ENCODE assay signal across 19 mouse cellular contexts in genomic region chr1:25831521-25831900, GRCm38 (mm10). TPM values are rescaled to one million over a fixed set of nuclear protein-coding genes. Genes with fewer than 3 reads are reported as not detected.
DNase-seq lines count a peak whose midpoint lies in the region; ATAC-seq lines count a peak whose summit lies in the region.
"Had no signal": no experiment of that assay in that cellular context is flagged by ENCODE, and none has a peak within 500 bp of the region (broad histone marks: within the 10 kb centered on the region; RNA-seq: fewer than 3 reads in every experiment).

No protein-coding gene starts in this region.

- ATAC-seq in forebrain, embryonic 16.5 days: no peak
- ATAC-seq in neural tube, embryonic 15.5 days (ENCODE audit: low FRiP score): no peak
- no peak for ATAC-seq in CD4-positive, CD25-positive, alpha-beta regulatory T cell, adult 4 months
- ATAC-seq in kidney, embryonic 16.5 days (ENCODE audit: low FRiP score, low TSS enrichment): no peak
- no peak for ATAC-seq in megakaryocyte progenitor cell, adult 5-6 weeks (replicated peaks; ENCODE audit: poor library complexity)
- ATAC-seq: activated CD4-positive, CD25-positive, alpha-beta regulatory T cell, adult 4 months had no signal

- H3K9ac ChIP-seq in forebrain, embryonic 16.5 days (replicated peaks; ENCODE audit: low read depth, low read length): no peak overlapping the region
- peak overlapping the region; percentile 74 for H3K9ac ChIP-seq in neural tube, embryonic 15.5 days (replicated peaks)
- H3K9ac ChIP-seq in kidney, embryonic 16.5 days (replicated peaks; ENCODE audit: low read length): no peak overlapping the region
- H3K9ac ChIP-seq: kidney, embryonic 15.5 days; limb, embryonic 15.5 days had no signal

- H3K4me1 ChIP-seq in forebrain, embryonic 16.5 days (replicated peaks; ENCODE audit: control insufficient read depth, insufficient read depth, low read length): peaks cover 13% of the 10 kb centered on the region
- peaks cover 44% of the 10 kb centered on the region for H3K4me1 ChIP-seq in midbrain, embryonic 10.5 days
- H3K4me1 ChIP-seq in neural tube, embryonic 15.5 days: peaks cover 13% of the 10 kb centered on the region
- H3K4me1 ChIP-seq in kidney, embryonic 16.5 days (ENCODE audit: insufficient read depth, low read length): no peaks in the 10 kb centered on the region

- H3K36me3 ChIP-seq in forebrain, embryonic 16.5 days (ENCODE audit: control insufficient read depth, insufficient read depth): no peaks in the 10 kb centered on the region
- no peaks in the 10 kb centered on the region for H3K36me3 ChIP-seq in midbrain, embryonic 10.5 days
- H3K36me3 ChIP-seq in neural tube, embryonic 15.5 days: no peaks in the 10 kb centered on the region
- no peaks in the 10 kb centered on the region for H3K36me3 ChIP-seq in kidney, embryonic 16.5 days (ENCODE audit: insufficient read depth, low read length)
- H3K36me3 ChIP-seq: kidney, embryonic 15.5 days; limb, embryonic 15.5 days had no signal

- H3K9me3 ChIP-seq in forebrain, embryonic 16.5 days (ENCODE audit: control insufficient read depth, low read length): no peaks in the 10 kb centered on the region
- no peaks in the 10 kb centered on the region for H3K9me3 ChIP-seq in midbrain, embryonic 10.5 days (replicated peaks)
- H3K9me3 ChIP-seq in neural tube, embryonic 15.5 days (replicated peaks): no peaks in the 10 kb centered on the region
- H3K9me3 ChIP-seq in kidney, embryonic 16.5 days (ENCODE audit: low read length): no peaks in the 10 kb centered on the region
- H3K9me3 ChIP-seq: kidney, embryonic 15.5 days; limb, embryonic 15.5 days had no signal

- DNase-seq in layer of hippocampus, adult 11-12 months (ENCODE audit: low spot score): peak; percentile 14
- no peak for DNase-seq in layer of hippocampus, adult 9-11 months
- DNase-seq in midbrain, embryonic 10.5 days (ENCODE audit: low spot score): no peak
- DNase-seq: cerebellum, adult 8-10 months; heart, adult 2 months; heart, postnatal 36 days; lung, adult 2 months; thymus, postnatal 14 days had no signal

- no peaks in the 10 kb centered on the region for H3K27me3 ChIP-seq in forebrain, embryonic 16.5 days (replicated peaks; ENCODE audit: control insufficient read depth, insufficient read depth, low read length)
- no peaks in the 10 kb centered on the region for H3K27me3 ChIP-seq in midbrain, embryonic 10.5 days (ENCODE audit: low read depth, poor library complexity, severe bottlenecking)
- H3K27me3 ChIP-seq in neural tube, embryonic 15.5 days (replicated peaks): no peaks in the 10 kb centered on the region
- peaks cover 43% of the 10 kb centered on the region for H3K27me3 ChIP-seq in kidney, embryonic 16.5 days (ENCODE audit: insufficient read depth, low read length)

- peak overlapping the region; percentile 80 for H3K4me3 ChIP-seq in forebrain, embryonic 16.5 days (replicated peaks; ENCODE audit: low read length)
- H3K4me3 ChIP-seq in midbrain, embryonic 10.5 days: peak overlapping the region; percentile 72
- H3K4me3 ChIP-seq in neural tube, embryonic 15.5 days (replicated peaks): peak overlapping the region; percentile 56
- H3K4me3 ChIP-seq in kidney, embryonic 16.5 days (ENCODE audit: low read length): no peak overlapping the region
- H3K4me3 ChIP-seq: heart, adult 2 months; limb, embryonic 15.5 days had no signal

- whole genome bisulfite sequencing in forebrain, embryonic 16.5 days: 4% methylated on average over 2 of the region's 2 CpGs
- WGBS in midbrain, embryonic 10.5 days: 25% methylated on average over 2 of the region's 2 CpGs
- 8% methylated on average over 2 of the region's 2 CpGs for WGBS in neural tube, embryonic 15.5 days
- WGBS in kidney, embryonic 16.5 days: 44% methylated on average over 2 of the region's 2 CpGs

- H3K4me2 ChIP-seq in forebrain, embryonic 16.5 days (ENCODE audit: low read length): peak overlapping the region; percentile 60
- peak overlapping the region; percentile 62 for H3K4me2 ChIP-seq in neural tube, embryonic 15.5 days
- H3K4me2 ChIP-seq in kidney, embryonic 16.5 days (replicated peaks; ENCODE audit: low read depth, low read length): no peak overlapping the region
- H3K4me2 ChIP-seq: limb, embryonic 15.5 days had no signal

- H3K27ac ChIP-seq in forebrain, embryonic 16.5 days (ENCODE audit: low read length): no peak overlapping the region
- peak overlapping the region; percentile 92 for H3K27ac ChIP-seq in midbrain, embryonic 10.5 days (replicated peaks)
- H3K27ac ChIP-seq in neural tube, embryonic 15.5 days (replicated peaks): peak overlapping the region; percentile 91
- H3K27ac ChIP-seq in kidney, embryonic 16.5 days (ENCODE audit: low read length): no peak overlapping the region
- H3K27ac ChIP-seq: heart, adult 2 months; kidney, embryonic 15.5 days; limb, embryonic 15.5 days had no signal

RNA-seq across cellular contexts. Expression of gene Adgrb3, which starts 2.0 kb away (rescaled TPM):
- 49.3 and 61.3 TPM in 2 replicates for polyA plus RNA-seq in forebrain, embryonic 16.5 days (2015; fragmentation: Nextera tagmentation; extraction: Ambion mirVana)
- 3.7 and 7.9 TPM in 2 replicates for polyA plus RNA-seq in midbrain, embryonic 10.5 days (2016; fragmentation: Nextera tagmentation; extraction: Ambion mirVana)
- 40.6 and 49.9 TPM in 2 replicates for polyA plus RNA-seq in neural tube, embryonic 15.5 days (2015; fragmentation: Nextera tagmentation; extraction: Ambion mirVana)
- polyA plus RNA-seq in CD4-positive, CD25-positive, alpha-beta regulatory T cell, adult 4 months (2017; shearing (Covaris generic)): under 1 TPM in 1 of 2 experiments, not detected in 1; 0.34 TPM
- polyA plus RNA-seq in kidney, embryonic 16.5 days (2015; fragmentation: Nextera tagmentation; extraction: Ambion mirVana): 0.45 and 0.53 TPM in 2 replicates
- not detected in 2 replicates for total RNA-seq in megakaryocyte progenitor cell, adult 5-6 weeks (2015)
- not detected in 2 replicates for total RNA-seq in megakaryocyte progenitor cell, adult 5-6 weeks (2017)
- total RNA-seq: heart, adult 2 months; heart, postnatal 36 days; megakaryocyte, adult 5-6 weeks; MEL had no signal
- polyA plus RNA-seq: C2C12; heart, adult 2 months; lung, adult 2 months had no signal

Comparison
In these comparisons a context has a peak if more than half of its experiments do, and no peak if none do; other contexts are left out.
1. H3K27ac ChIP-seq: peak in midbrain, embryonic 10.5 days (single experiment) and neural tube, embryonic 15.5 days (single experiment); none in forebrain, embryonic 16.5 days (single experiment) and kidney, embryonic 16.5 days (single experiment).